Mouse (Mus musculus) MEL (cell line): Measurements from ENCODE around the gene Dmtf1.

Experiments
- CTCF ChIP-seq, 3 experiments: IDR thresholded peaks in 2 of 3; conservative IDR thresholded peaks in 1 of 3; 2 replicates each; pipeline ENCODE4 v1.5.1; 2011 to 2012; ENCODE audit warnings: low read length in 3 of 3, low read depth in 2 of 3, mild to moderate bottlenecking in 2 of 3, improper control_type of control experiment in 1 of 3, inconsistent platforms in 1 of 3, mixed read lengths in 1 of 3, moderate library complexity in 1 of 3; ENCODE audit not compliant: control insufficient read depth in 1 of 3, insufficient read depth in 1 of 3, poor library complexity in 1 of 3, severe bottlenecking in 1 of 3
- EP300 ChIP-seq, 2 experiments: IDR thresholded peaks; 2 replicates each; pipeline ENCODE4 v1.6.1; 2011; ENCODE audit warnings: improper control_type of control experiment in 2 of 2, low read length in 2 of 2, low read depth in 1 of 2, mild to moderate bottlenecking in 1 of 2
- NRF1 ChIP-seq: IDR thresholded peaks from 2 replicates; pipeline ENCODE4 v1.6.1; 2014; ENCODE audit warnings: low read depth, mild to moderate bottlenecking, inconsistent platforms, low read length, improper control_type of control experiment, moderate library complexity; ENCODE audit not compliant: poor library complexity, insufficient read depth, severe bottlenecking
- POLR2A ChIP-seq, 2 experiments: IDR thresholded peaks; 2 replicates each; pipeline ENCODE4 v1.6.1; 2011 to 2012; ENCODE audit warnings: low read length in 2 of 2, mild to moderate bottlenecking in 2 of 2, control low read depth in 1 of 2, improper control_type of control experiment in 1 of 2, low read depth in 1 of 2, moderate library complexity in 1 of 2; ENCODE audit not compliant: control insufficient read depth in 1 of 2, insufficient read depth in 1 of 2, poor library complexity in 1 of 2

DNA sequence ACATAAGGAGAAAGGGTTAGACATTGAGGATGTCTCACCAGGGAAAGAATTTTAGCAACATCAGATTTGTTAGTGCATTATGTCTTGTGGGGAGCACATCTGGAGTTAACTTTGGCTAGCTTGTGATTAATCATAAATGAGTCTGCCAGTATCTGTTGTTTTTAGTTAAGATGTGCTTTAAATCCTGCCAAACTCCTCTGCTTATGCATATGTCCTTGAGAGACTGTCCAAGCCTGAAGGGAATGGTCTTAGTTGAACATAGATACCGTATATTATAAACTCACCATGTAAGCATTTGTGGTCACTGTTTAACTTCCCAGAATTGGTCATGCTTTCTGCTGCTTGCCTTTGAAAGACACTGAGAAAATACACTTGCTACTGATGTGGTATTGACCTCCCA is 68.9 kb downstream of the Dmtf1 start:
- TF ChIP-seq EP300 (IDR thresholded peaks at IDR 0.05; ENCODE audit: low read depth in 1 of 2, low read length in 2 of 2) (no peak), POLR2A (IDR thresholded peaks at IDR 0.05; ENCODE audit: control insufficient read depth in 1 of 2, insufficient read depth in 1 of 2, low read depth in 1 of 2, low read length in 2 of 2, poor library complexity in 1 of 2) (no peak), NRF1 (no peak), CTCF (IDR thresholded peaks at IDR 0.05 in 2 of 3, conservative IDR thresholded peaks at IDR 0.05 in 1 of 3; ENCODE audit: control insufficient read depth in 1 of 3, insufficient read depth in 1 of 3, low read depth in 2 of 3, low read length in 3 of 3, poor library complexity in 1 of 3, severe bottlenecking in 1 of 3) (no peak)
